Mouse (Mus musculus) monocyte, adult 2 months (primary cell): ENCODE measurements at regions not wholly inside any gene's neighbourhood (a gene's known extent, or its start where the extent isn't known, plus 50 kb on each side); places are given as distances from the start of the nearest gene placed in this dataset.

Source experiments
- DNase-seq, 2 experiments: peaks; one replicate each; pipeline ENCODE4 v3.0.0; 2022; ENCODE audit warnings: low spot score in 2 of 2, low read depth in 1 of 2

- DNase-seq: no peak
These were observed 249.3 kb downstream of the Cryba4 start for GRCm38 (mm10) chr5:112002856-112003660.

- DNase-seq: no peak
These were observed 248.3 kb downstream of the Cryba4 start for GRCm38 (mm10) chr5:112004041-112004440.

GRCm38 (mm10) chr5:112012505-112013164, 239.7 kb downstream of the Cryba4 start:
- DNase-seq: no peak

- DNase-seq: no peak
These were observed 233.4 kb downstream of the Cryba4 start for GRCm38 (mm10) chr5:112018925-112019324.

GRCm38 (mm10) chr5:112020882-112021281, 231.4 kb downstream of the Cryba4 start:
- DNase-seq: no peak

- DNase-seq: no peak
These were observed 222.4 kb downstream of the Cryba4 start for GRCm38 (mm10) chr5:112029955-112030354.

GRCm38 (mm10) chr5:112032036-112032435, 220.3 kb downstream of the Cryba4 start:
- no peak for DNase-seq

- no peak for DNase-seq
These were observed 216.9 kb downstream of the Cryba4 start for GRCm38 (mm10) chr5:112035426-112035825.

GRCm38 (mm10) chr5:112037080-112037479, 215.2 kb downstream of the Cryba4 start:
- no peak for DNase-seq

- no peak for DNase-seq
These were observed 212.5 kb downstream of the Cryba4 start for GRCm38 (mm10) chr5:112039645-112040372.

GRCm38 (mm10) chr5:112040678-112041077, 211.6 kb downstream of the Cryba4 start:
- DNase-seq: no peak

GRCm38 (mm10) chr5:112041285-112041684, 211.0 kb downstream of the Cryba4 start:
- no peak for DNase-seq

- no peak for DNase-seq
These were observed 210.1 kb downstream of the Cryba4 start for GRCm38 (mm10) chr5:112042236-112042635.

GRCm38 (mm10) chr5:112050046-112050782, 202.1 kb downstream of the Cryba4 start:
- no peak for DNase-seq

- DNase-seq: no peak
These were observed 201.4 kb downstream of the Cryba4 start for GRCm38 (mm10) chr5:112050906-112051305.

GRCm38 (mm10) chr5:112051786-112052185, 200.5 kb downstream of the Cryba4 start:
- no peak for DNase-seq

- DNase-seq: no peak
These were observed 198.6 kb downstream of the Cryba4 start for GRCm38 (mm10) chr5:112053600-112054155.

GRCm38 (mm10) chr5:112055018-112055417, 197.3 kb downstream of the Cryba4 start:
- no peak for DNase-seq

GRCm38 (mm10) chr5:112069917-112070316, 182.4 kb downstream of the Cryba4 start:
- DNase-seq: no peak

GRCm38 (mm10) chr5:112072456-112072855, 179.9 kb downstream of the Cryba4 start:
- DNase-seq: no peak

GRCm38 (mm10) chr5:112077097-112077496, 175.2 kb downstream of the Cryba4 start:
- DNase-seq: no peak
